In genomic region chr6:119485486-119485885, GRCm38 (mm10) we compare ENCODE assay signal across 10 mouse cellular contexts. TPM values are rescaled to one million over a fixed set of nuclear protein-coding genes. Genes with fewer than 3 reads are reported as not detected.
DNase-seq lines count a peak whose midpoint lies in the region; ATAC-seq lines count a peak whose summit lies in the region.
"Had no signal": no experiment of that assay in that cellular context is flagged by ENCODE, and none has a peak within 500 bp of the region (broad histone marks: within the 10 kb centered on the region; RNA-seq: fewer than 3 reads in every experiment).

No protein-coding gene starts in this region.

- no peak overlapping the region for H3K4me2 ChIP-seq in hindbrain, embryonic 11.5 days (replicated peaks; ENCODE audit: low read depth, low read length)
- H3K4me2 ChIP-seq in hindbrain, embryonic 16.5 days (ENCODE audit: low read length) = no peak overlapping the region
- H3K4me2 ChIP-seq in midbrain, embryonic 12.5 days (replicated peaks) = no peak overlapping the region
- H3K4me2 ChIP-seq in midbrain, embryonic 11.5 days = no peak overlapping the region
- H3K4me2 ChIP-seq: heart, embryonic 15.5 days had no signal

- DNase-seq in hindbrain, embryonic 11.5 days (ENCODE audit: low spot score) = peak; percentile 25
- DNase-seq in midbrain, embryonic 11.5 days (ENCODE audit: low spot score, missing footprints) = no peak
- peak; percentile 64 for DNase-seq in R1 (ENCODE audit: low read depth, low spot score)
- peak; percentile 38 for DNase-seq in retina, embryonic 14.5 days (ENCODE audit: low spot score)
- no peak for DNase-seq in layer of hippocampus, postnatal 10 days (ENCODE audit: low spot score in 2 of 2)
- DNase-seq: gastrocnemius, postnatal 36 days had no signal

- H3K9ac ChIP-seq in hindbrain, embryonic 11.5 days (ENCODE audit: low read depth, low read length) = no peak overlapping the region
- H3K9ac ChIP-seq in hindbrain, embryonic 16.5 days (ENCODE audit: low read depth, low read length) = no peak overlapping the region
- H3K9ac ChIP-seq in midbrain, embryonic 12.5 days (replicated peaks) = no peak overlapping the region
- H3K9ac ChIP-seq in midbrain, embryonic 11.5 days (ENCODE audit: low read length) = no peak overlapping the region
- H3K9ac ChIP-seq: heart, embryonic 15.5 days had no signal

- no peaks in the 10 kb centered on the region for H3K9me3 ChIP-seq in hindbrain, embryonic 11.5 days (ENCODE audit: control insufficient read depth, low read length)
- no peaks in the 10 kb centered on the region for H3K9me3 ChIP-seq in hindbrain, embryonic 16.5 days (ENCODE audit: control insufficient read depth, low read length)
- H3K9me3 ChIP-seq in midbrain, embryonic 12.5 days = no peaks in the 10 kb centered on the region
- no peaks in the 10 kb centered on the region for H3K9me3 ChIP-seq in midbrain, embryonic 11.5 days (ENCODE audit: control insufficient read depth, low read length)
- H3K9me3 ChIP-seq: heart, embryonic 15.5 days had no signal

- no peak overlapping the region for H3K4me3 ChIP-seq in hindbrain, embryonic 11.5 days (ENCODE audit: low read depth, low read length)
- H3K4me3 ChIP-seq in hindbrain, embryonic 16.5 days (ENCODE audit: low read length) = no peak overlapping the region
- H3K4me3 ChIP-seq in midbrain, embryonic 12.5 days = no peak overlapping the region
- no peak overlapping the region for H3K4me3 ChIP-seq in midbrain, embryonic 11.5 days (ENCODE audit: low read depth, low read length)
- H3K4me3 ChIP-seq: heart, embryonic 15.5 days had no signal

- peaks cover 1% of the 10 kb centered on the region; the same call in 1 of the 2 replicates for H3K4me1 ChIP-seq in hindbrain, embryonic 11.5 days (replicated peaks; ENCODE audit: control insufficient read depth, insufficient read depth, low read length)
- H3K4me1 ChIP-seq in hindbrain, embryonic 16.5 days (ENCODE audit: control insufficient read depth, insufficient read depth, low read depth, low read length) = peaks cover 28% of the 10 kb centered on the region
- peaks cover 49% of the 10 kb centered on the region for H3K4me1 ChIP-seq in midbrain, embryonic 12.5 days
- peaks cover 24% of the 10 kb centered on the region for H3K4me1 ChIP-seq in midbrain, embryonic 11.5 days (ENCODE audit: control insufficient read depth, insufficient read depth, low read length)

- no peak for ATAC-seq in hindbrain, embryonic 11.5 days (ENCODE audit: low FRiP score)
- no peak for ATAC-seq in hindbrain, embryonic 16.5 days
- no peak for ATAC-seq in midbrain, embryonic 12.5 days (ENCODE audit: low FRiP score, low read depth)
- ATAC-seq in midbrain, embryonic 11.5 days (ENCODE audit: low FRiP score) = no peak

- 31% methylated on average over 2 of the region's 2 CpGs for WGBS in hindbrain, embryonic 11.5 days
- 15% methylated on average over 2 of the region's 2 CpGs for WGBS in hindbrain, embryonic 16.5 days
- 13% methylated on average over 2 of the region's 2 CpGs for WGBS in midbrain, embryonic 12.5 days
- WGBS in midbrain, embryonic 11.5 days = 24% methylated on average over 2 of the region's 2 CpGs

- H3K27me3 ChIP-seq in hindbrain, embryonic 11.5 days (ENCODE audit: control insufficient read depth, insufficient read depth, low read length) = no peaks in the 10 kb centered on the region
- no peaks in the 10 kb centered on the region for H3K27me3 ChIP-seq in hindbrain, embryonic 16.5 days (replicated peaks; ENCODE audit: control insufficient read depth, insufficient read depth, low read length)
- H3K27me3 ChIP-seq in midbrain, embryonic 12.5 days = peaks cover 6% of the 10 kb centered on the region; the same call in 1 of the 2 replicates
- peaks cover 3% of the 10 kb centered on the region; the same call in 1 of the 2 replicates for H3K27me3 ChIP-seq in midbrain, embryonic 11.5 days (ENCODE audit: control insufficient read depth, insufficient read depth, low read length)
- H3K27me3 ChIP-seq: heart, embryonic 15.5 days had no signal

- no peak overlapping the region for H3K27ac ChIP-seq in hindbrain, embryonic 11.5 days (ENCODE audit: low read depth, low read length)
- H3K27ac ChIP-seq in hindbrain, embryonic 16.5 days (ENCODE audit: low read depth, low read length) = no peak overlapping the region
- peak overlapping the region; percentile 26; the same call in 1 of the 2 replicates for H3K27ac ChIP-seq in midbrain, embryonic 12.5 days (replicated peaks)
- H3K27ac ChIP-seq in midbrain, embryonic 11.5 days (ENCODE audit: low read depth, low read length) = no peak overlapping the region
- H3K27ac ChIP-seq: heart, embryonic 15.5 days had no signal

- no peaks in the 10 kb centered on the region for H3K36me3 ChIP-seq in hindbrain, embryonic 11.5 days (ENCODE audit: control insufficient read depth, insufficient read depth, low read length)
- peaks cover 4% of the 10 kb centered on the region; the same call in 1 of the 2 replicates for H3K36me3 ChIP-seq in hindbrain, embryonic 16.5 days (ENCODE audit: control insufficient read depth, insufficient read depth, low read length)
- peaks cover 14% of the 10 kb centered on the region; the same call in 1 of the 2 replicates for H3K36me3 ChIP-seq in midbrain, embryonic 12.5 days
- no peaks in the 10 kb centered on the region for H3K36me3 ChIP-seq in midbrain, embryonic 11.5 days (ENCODE audit: control insufficient read depth, insufficient read depth, low read length)
- H3K36me3 ChIP-seq: heart, embryonic 15.5 days had no signal

RNA-seq across cellular contexts. Expression of gene Fbxl14, which starts 6.0 kb away (rescaled TPM):
- polyA plus RNA-seq in hindbrain, embryonic 11.5 days (2014; fragmentation: Nextera tagmentation; extraction: Ambion mirVana) = 5.8 and 7.0 TPM in 2 replicates
- 1.9 and 2.1 TPM in 2 replicates for polyA plus RNA-seq in hindbrain, embryonic 16.5 days (2015; fragmentation: Nextera tagmentation; extraction: Ambion mirVana)
- 4.0 and 4.1 TPM in 2 replicates for polyA plus RNA-seq in midbrain, embryonic 12.5 days (2016; fragmentation: Nextera tagmentation; extraction: Ambion mirVana)
- 5.7 and 6.6 TPM in 2 replicates for polyA plus RNA-seq in midbrain, embryonic 11.5 days (2014; fragmentation: Nextera tagmentation; extraction: Ambion mirVana)
- 10 to 100 TPM; 21.8 to 24.0 TPM for total RNA-seq in layer of hippocampus, postnatal 10 days (2021)

RNA-seq across cellular contexts. Expression of gene Wnt5b, which starts 58.7 kb away (rescaled TPM):
- polyA plus RNA-seq in hindbrain, embryonic 11.5 days (2014; fragmentation: Nextera tagmentation; extraction: Ambion mirVana) = 5.4 and 5.8 TPM in 2 replicates
- 4.1 and 5.3 TPM in 2 replicates for polyA plus RNA-seq in hindbrain, embryonic 16.5 days (2015; fragmentation: Nextera tagmentation; extraction: Ambion mirVana)
- 10.4 and 10.6 TPM in 2 replicates for polyA plus RNA-seq in midbrain, embryonic 12.5 days (2016; fragmentation: Nextera tagmentation; extraction: Ambion mirVana)
- polyA plus RNA-seq in midbrain, embryonic 11.5 days (2014; fragmentation: Nextera tagmentation; extraction: Ambion mirVana) = 6.9 and 9.2 TPM in 2 replicates
- 1 to 10 TPM; 2.2 to 2.4 TPM for total RNA-seq in layer of hippocampus, postnatal 10 days (2021)
- total RNA-seq: common myeloid progenitor, adult 5-6 weeks had no signal

Comparison
In these comparisons a context has a peak if more than half of its experiments do, and no peak if none do; other contexts are left out.
1. DNase-seq: peak in hindbrain, embryonic 11.5 days (single experiment), R1 (single experiment) and retina, embryonic 14.5 days (single experiment); none in midbrain, embryonic 11.5 days (single experiment) and layer of hippocampus, postnatal 10 days (0 of 2).